Mouse (Mus musculus) cortical plate, adult 2 months (tissue): ENCODE data around the gene Dpy19l2.

Experiments
- CTCF ChIP-seq: fragments of 200-500 bp; IDR thresholded peaks from 2 replicates; pipeline ENCODE4 v1.5.1; 2011; ENCODE audit warnings: mild to moderate bottlenecking, control low read depth, low read length; ENCODE audit not compliant: insufficient read depth; ENCODE audit errors: extremely low read depth
- POLR2A ChIP-seq: fragments of 200-500 bp; IDR thresholded peaks from 2 replicates; pipeline ENCODE4 v1.6.1; 2011; ENCODE audit warnings: mild to moderate bottlenecking, low read length, control low read depth; ENCODE audit not compliant: insufficient read depth; ENCODE audit errors: extremely low read depth

DNA sequence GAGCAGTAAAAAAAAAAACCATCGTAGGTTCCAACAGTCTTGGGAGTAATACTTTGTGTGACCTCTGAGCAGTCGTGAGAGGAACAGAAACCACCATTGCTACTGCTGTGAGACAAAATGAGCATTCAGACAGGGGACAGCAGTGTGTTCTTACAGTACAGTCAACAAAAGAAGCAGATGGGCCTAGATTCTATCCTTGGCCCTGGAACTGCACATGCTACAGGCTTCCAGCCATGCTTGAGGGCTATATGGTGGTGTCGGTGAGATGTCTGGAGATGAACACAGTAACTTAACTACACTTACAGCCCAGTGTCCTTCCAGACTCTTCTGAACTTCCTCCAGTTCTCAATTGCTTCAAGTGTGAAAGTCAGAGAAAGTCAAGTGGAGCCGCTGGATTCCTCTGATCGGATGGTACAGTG is 184.0 kb downstream of the Dpy19l2 start:
- TF ChIP-seq POLR2A (no peak), CTCF (no peak)
